Mouse (Mus musculus) kidney, postnatal 14 days (tissue): ENCODE results near the gene Fxn.

ENCODE experiments used
- DNase-seq: peaks from one replicate; pipeline ENCODE4 v3.0.0; 2022; ENCODE audit warnings: mixed read lengths

Gene Fxn

GRCm38 (mm10) chr19:24280601-24281228, at the start of gene Fxn:
Fxn (minus strand) TSS chr19:24280605.
- DNase-seq: no peak

GRCm38 (mm10) chr19:24327921-24328320, 47.5 kb upstream of the Fxn start:
- no peak for DNase-seq

- DNase-seq: no peak
Measured at GRCm38 (mm10) chr19:24326969-24327368, 46.6 kb upstream of the Fxn start.

DNA sequence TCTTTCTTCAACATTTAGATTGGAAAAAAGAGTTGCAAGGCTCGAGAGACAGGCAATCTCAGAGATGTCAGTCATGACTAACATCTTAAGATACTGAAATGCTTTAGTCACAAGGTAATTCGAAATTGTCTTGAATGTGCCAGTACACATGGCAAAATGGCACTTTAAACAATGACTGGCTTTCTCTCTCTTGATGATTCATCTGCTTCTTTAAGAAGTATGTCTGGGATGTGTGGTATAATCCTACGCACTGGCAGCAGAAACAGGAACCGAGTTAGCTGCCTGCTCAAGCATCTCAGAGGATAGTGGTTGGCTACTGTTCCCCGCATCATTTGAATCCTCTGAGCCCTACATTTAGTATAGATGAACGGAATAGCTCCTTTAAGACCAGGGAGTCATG, 45.3 kb upstream of the Fxn start:
- no peak for DNase-seq

GRCm38 (mm10) chr19:24323841-24324613, 43.6 kb upstream of the Fxn start:
- no peak for DNase-seq

GRCm38 (mm10) chr19:24321900-24322311, 41.5 kb upstream of the Fxn start:
- no peak for DNase-seq

DNA sequence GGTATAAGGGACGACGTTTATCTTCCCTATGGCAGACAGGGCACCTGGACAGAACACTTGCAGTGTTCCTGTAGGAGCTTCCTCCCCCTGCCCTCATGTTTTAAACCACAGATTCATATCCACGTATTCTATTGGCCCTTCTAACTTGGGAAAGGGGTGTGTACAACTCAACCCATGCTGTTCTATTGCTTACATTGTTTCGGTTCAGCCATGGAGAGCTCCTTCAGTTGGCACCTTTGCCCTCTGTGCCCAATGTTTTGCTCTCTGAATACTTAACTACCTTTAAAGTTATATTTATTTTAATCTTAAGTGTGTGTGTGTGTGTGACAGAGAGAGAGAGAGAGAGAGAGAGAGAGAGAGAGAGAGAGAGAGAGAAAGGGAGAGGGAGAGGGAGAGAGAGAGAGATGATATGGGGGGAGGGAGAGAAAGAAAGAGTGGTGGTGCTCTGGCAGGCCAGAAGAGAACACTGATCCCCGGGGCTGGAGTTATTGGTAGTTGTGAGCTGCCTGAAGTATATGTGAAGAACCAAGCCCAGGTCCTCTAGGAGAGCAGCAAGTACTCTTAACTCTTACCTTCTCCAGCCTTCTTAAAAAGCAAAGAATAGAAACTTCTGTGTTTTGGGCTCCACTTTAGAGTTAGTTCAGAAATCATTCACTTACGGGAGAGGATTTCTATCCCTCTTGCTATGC, 41.0 kb upstream of the Fxn start:
- no peak for DNase-seq

DNA sequence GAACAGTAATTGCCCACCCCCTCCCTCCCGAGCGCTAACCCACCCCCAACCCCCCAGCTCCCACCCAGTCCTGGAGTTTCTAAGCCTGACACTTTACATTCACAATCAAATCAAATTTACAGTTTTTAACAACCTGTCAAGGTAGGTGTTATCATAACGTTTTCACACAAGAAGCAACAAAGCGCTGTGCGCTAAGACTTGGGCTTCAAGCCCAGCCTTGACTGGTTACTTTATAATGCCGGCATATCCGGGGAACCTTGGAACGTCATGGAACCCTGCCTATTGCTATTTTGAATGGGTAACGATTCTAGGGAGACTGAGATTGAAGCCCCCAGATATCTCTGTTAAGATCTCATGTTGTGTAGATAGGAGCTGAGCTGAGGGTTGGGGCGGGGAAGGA, 37.8 kb upstream of the Fxn start:
- DNase-seq: no peak

DNA sequence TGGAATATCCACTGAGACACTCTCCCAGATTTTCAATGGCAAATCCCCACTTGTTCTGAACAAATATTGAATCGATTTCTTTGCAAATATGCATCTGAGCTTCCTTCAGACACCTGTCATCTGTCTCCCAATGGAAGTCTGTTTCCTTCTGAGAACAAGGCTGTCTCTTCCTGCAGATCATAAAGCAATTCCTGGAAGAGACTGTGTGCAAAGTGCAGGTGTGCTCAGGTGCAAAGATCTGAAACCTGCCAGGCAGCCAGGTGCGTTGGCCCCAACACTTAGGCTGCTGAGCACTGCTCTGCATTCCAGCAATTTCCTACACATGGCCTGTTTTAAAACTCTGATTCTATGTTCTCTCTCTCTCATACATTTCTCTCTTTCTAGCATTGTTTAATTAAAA, 37.3 kb upstream of the Fxn start:
- DNase-seq: no peak

- peak; percentile 42 for DNase-seq
Measured at GRCm38 (mm10) chr19:24317038-24317591, 36.7 kb upstream of the Fxn start.

DNA sequence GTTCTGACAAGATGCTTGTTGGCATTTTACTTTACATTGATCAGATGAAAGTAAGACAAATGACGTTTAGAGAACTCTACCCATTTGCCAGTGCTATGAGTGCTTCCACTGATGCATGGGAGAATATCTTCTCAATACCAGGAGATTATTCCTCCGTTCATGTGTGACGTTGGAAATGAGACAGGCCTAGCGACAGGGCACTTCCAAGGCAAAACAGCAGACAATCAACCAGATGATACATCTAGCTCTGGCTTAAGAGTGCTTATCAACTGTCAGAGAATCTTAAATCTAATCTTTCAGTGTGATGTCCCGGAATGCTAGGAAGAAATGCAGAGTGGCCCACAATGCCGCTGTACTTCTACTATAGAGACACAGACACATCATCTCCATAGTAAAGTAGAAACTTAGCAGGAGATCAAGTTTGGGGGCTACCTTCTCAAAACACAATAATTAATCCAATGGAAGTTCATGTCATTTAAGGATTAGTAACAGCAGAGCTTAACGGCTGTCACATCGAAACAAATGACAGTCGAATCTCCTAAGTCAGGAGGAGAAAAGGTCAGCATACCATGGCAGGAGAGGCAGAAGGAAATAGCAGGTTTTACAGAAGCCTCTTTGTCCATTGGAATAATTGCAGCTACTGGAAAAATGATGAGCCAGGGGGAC, 35.8 kb upstream of the Fxn start:
- DNase-seq: no peak

- no peak for DNase-seq
Measured at GRCm38 (mm10) chr19:24315234-24315633, 34.8 kb upstream of the Fxn start.

GRCm38 (mm10) chr19:24314676-24315075, 34.3 kb upstream of the Fxn start:
- DNase-seq: no peak

DNA sequence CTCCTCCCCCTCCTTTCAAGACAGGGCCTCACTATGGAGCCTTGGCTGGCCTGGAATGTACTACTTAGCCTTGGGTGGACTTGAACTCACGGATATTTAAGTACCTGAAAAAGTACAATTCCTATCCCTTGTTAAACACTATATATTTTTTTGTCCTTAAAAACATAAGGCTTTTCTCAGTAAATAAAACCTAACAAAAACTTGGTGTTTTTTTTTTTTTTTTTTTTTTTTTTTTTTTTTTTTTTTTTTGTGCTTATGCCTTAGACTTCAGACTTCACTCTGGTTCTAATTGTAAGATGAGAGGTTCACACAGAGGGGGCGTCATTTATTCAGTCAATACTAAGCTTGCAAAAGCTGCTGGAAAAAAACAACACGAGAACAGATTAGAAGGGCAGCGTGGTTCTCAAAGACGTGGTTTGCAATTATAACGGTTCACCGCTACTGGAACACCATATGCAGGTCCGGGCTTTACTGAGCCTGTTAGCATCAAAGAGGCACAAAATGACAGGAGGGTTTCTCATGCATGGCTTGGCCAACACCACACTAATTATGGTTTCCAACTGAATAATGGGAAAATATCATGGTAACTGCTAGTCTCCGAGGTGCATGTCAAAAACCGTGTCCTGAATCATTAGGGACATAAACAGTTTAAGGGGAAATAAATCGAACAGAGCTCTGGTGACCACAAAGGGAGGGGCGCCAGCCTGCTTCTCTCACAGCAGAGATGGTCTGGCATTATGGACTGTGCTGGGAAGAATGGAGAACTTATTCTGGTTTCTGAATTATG, 32.3 kb upstream of the Fxn start:
- no peak for DNase-seq

- DNase-seq: no peak
Measured at GRCm38 (mm10) chr19:24312046-24312445, 31.6 kb upstream of the Fxn start.

DNA sequence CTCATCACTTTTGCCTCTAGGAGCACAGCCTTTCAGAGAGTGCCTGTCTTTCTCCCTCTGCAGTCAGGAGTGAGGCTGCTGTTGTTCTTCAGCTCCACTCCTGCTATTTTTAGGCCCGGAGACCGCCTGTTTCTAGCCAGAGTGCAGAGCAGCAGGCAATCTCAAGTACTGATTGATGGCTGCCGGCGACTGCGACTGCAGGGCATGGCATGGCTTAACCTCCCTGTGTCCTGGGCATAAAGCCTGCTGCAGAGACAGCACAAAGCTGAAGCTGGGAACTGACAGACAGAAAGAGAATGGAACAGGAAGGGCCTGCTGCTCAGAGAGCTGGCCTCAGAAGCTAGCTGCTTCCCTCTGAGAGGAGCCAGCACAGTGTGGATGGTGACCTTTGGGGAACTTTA, 27.9 kb upstream of the Fxn start:
- DNase-seq: peak; percentile 51

- no peak for DNase-seq
Measured at GRCm38 (mm10) chr19:24307271-24308221, 27.1 kb upstream of the Fxn start.

- no peak for DNase-seq
Measured at GRCm38 (mm10) chr19:24306351-24306750, 25.9 kb upstream of the Fxn start.

DNA sequence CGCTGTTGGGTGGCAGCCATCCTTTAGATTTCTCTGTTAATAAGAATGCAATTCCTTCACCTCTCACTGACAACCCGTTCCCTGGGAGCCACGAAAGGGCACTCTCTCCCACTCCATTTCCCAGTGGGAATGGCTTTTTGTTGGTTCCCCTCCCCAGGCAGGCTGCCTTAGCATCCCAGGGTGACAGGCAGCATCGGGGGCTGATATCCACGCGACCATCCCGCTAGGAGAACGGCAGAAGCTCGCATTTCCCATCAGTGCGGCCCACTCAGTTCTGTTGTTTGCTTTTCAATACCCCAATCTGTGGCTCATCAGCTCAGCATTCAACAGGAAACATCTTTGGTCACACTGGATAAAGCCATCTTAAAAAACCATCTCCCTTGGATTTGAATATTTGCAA, 21.8 kb upstream of the Fxn start:
- no peak for DNase-seq

DNA sequence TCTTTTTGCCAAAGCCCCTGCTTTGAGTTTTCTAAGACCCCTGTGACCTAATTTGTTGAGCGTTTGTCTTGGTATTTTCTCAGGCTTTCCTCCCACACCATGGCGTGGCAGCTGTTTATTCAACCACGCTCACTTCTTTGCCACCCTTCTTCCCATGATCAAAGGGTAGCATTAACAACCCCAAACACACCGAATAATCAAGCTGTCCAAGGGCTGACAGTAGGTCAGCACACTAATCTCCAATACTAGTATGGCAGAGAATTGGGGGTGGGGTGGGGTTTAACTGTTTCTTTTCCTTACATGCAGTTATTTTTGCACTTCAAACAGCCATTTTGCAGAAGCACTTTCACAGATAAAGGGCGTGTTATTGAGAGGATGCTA, 21.4 kb upstream of the Fxn start:
- DNase-seq: no peak
